Mouse (Mus musculus): ENCODE data around the gene Slc36a2. TPM values are rescaled to one million over a fixed set of nuclear protein-coding genes. Genes with fewer than 3 reads are reported as not detected.

The Slc36a2 gene
- 5.7 and 6.7 TPM in 2 replicates for polyA plus RNA-seq (2015; fragmentation: Nextera tagmentation; extraction: Ambion mirVana)

DNA sequence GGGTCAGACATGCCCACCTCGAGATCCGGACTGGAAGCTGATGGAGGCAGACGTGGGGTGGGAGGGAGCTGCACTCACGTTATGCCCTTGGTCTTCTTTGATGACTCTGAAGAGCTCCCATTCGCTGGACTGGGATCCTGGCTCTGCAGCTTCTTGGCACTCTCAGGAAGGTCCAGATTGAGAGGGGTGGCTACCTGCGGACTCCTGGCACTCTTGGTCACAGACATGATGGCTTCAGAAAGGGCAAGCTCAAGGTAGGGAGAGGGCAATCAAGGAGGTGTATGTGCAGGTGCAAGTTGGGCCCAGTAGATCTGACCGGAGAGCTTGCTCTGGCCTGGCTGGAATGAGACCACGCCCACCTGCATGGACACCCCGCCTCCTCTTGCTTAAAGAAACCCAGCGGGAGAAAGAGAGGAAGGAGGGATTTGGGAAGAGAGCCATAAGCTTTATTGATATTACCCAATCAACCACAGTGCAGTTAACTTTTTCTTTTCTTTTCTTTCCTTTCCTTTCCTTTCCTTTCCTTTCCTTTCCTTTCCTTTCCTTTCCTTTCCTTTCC lies at the start of gene Slc36a2:
TSS of gene Slc36a2 (minus strand) at position 345 of the 559 bp plus-strand sequence.
- H3K9ac ChIP-seq (replicated peaks): no peak within 1 kb of the TSS
- peak within 1 kb of the TSS; percentile 8; the same call in 1 of the 2 replicates for H3K4me3 ChIP-seq (ENCODE audit: low read depth, low read length)
- WGBS (ENCODE audit: insufficient replicate concordance): 33% methylated on average over 10 of the region's 10 CpGs
- H3K36me3 ChIP-seq (replicated peaks; ENCODE audit: insufficient read depth, low read length): no peaks in the 10 kb centered on the region
- no peaks in the 10 kb centered on the region for H3K9me3 ChIP-seq (ENCODE audit: low read length)
- peaks cover 3% of the 10 kb centered on the region; the same call in 1 of the 2 replicates for H3K27me3 ChIP-seq (ENCODE audit: insufficient read depth, low read length)
- ATAC-seq: peak; percentile 56; the same call in 1 of the 2 replicates
- H3K4me1 ChIP-seq (ENCODE audit: insufficient read depth): peaks cover 7% of the 10 kb centered on the region; the same call in 1 of the 2 replicates
- TF ChIP-seq EP300 (IDR thresholded peaks at IDR 0.05; ENCODE audit: low read depth): no peak
- no peak for TF ChIP-seq CTCF (IDR thresholded peaks at IDR 0.05; ENCODE audit: low read depth)
- DNase-seq: peak; percentile 57
- no peak within 1 kb of the TSS for H3K27ac ChIP-seq (ENCODE audit: low read depth)
- peak within 1 kb of the TSS; percentile 47 for H3K4me2 ChIP-seq (ENCODE audit: low read depth, low read length)

DNA sequence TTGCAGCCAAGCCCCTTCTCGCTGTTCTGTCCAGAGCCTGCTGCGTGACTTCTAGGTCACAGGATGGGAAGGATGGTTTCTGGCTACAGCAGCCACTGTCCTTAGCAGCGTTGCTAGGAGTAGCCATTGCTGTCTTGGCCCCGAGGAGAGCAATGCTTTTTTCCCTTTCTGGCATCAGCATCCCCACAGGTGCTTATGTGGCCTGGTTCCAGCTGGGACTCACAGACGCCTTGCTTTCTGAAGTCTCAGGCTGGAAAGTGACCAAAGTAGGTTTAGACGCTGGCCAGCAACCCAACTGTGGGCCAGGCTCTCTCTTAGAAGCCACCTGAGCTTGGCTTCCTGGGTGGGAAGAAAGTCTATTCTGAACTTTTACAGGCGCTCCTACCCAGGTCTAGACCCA lies 49.4 kb upstream of the Slc36a2 start:
- no peak overlapping the region for H3K9ac ChIP-seq (replicated peaks)
- no peak for ATAC-seq
- DNase-seq: no peak
- H3K9me3 ChIP-seq (ENCODE audit: low read length): no peaks in the 10 kb centered on the region
- no peaks in the 10 kb centered on the region for H3K27me3 ChIP-seq (ENCODE audit: insufficient read depth, low read length)
- TF ChIP-seq EP300 (IDR thresholded peaks at IDR 0.05; ENCODE audit: low read depth): no peak
- H3K36me3 ChIP-seq (replicated peaks; ENCODE audit: insufficient read depth, low read length): peaks cover 8% of the 10 kb centered on the region
- no peaks in the 10 kb centered on the region for H3K4me1 ChIP-seq (ENCODE audit: insufficient read depth)
- H3K4me3 ChIP-seq (ENCODE audit: low read depth, low read length): no peak overlapping the region
- WGBS (ENCODE audit: insufficient replicate concordance): 86% methylated on average over 7 of the region's 7 CpGs
- no peak overlapping the region for H3K4me2 ChIP-seq (ENCODE audit: low read depth, low read length)
- no peak overlapping the region for H3K27ac ChIP-seq (ENCODE audit: low read depth)

- Histone ChIP-seq H3K27me3 (ENCODE audit: insufficient read depth, low read length) (no peaks in the 10 kb centered on the region), H3K4me1 (ENCODE audit: insufficient read depth) (no peaks in the 10 kb centered on the region), H3K27ac (ENCODE audit: low read depth) (no peak overlapping the region), H3K36me3 (replicated peaks; ENCODE audit: insufficient read depth, low read length) (peaks cover 26% of the 10 kb centered on the region), H3K4me2 (ENCODE audit: low read depth, low read length) (no peak overlapping the region), H3K9ac (replicated peaks) (no peak overlapping the region), H3K4me3 (ENCODE audit: low read depth, low read length) (no peak overlapping the region), H3K9me3 (ENCODE audit: low read length) (no peaks in the 10 kb centered on the region)
- TF ChIP-seq EP300 (IDR thresholded peaks at IDR 0.05; ENCODE audit: low read depth) (no peak), CTCF (IDR thresholded peaks at IDR 0.05; ENCODE audit: low read depth) (no peak)
- DNase-seq (no peak), ATAC-seq (no peak)
- WGBS (ENCODE audit: insufficient replicate concordance): 54% methylated on average over 6 of the region's 6 CpGs
Measured at GRCm38 (mm10) chr11:55231034-55231433, 46.2 kb upstream of the Slc36a2 start.

DNA sequence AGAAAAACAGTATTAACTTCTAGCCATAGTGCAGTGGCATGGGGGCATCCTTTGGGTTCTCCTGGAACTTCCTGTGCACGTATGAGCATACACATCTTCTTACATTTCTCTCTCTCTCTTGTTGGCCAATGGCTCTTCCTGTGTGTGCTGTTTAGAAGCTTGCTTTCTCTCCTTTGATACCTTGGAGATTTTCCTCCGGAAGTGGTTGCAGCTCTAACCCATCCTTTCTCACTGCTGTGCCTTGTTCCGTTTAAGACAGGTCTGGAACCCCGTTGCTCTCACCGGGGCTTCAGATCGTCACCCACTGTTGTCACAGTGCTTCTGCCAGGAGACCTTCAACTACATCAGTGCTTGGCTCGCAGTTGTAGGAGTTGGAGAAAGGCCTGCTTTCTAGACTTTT lies 36.4 kb upstream of the Slc36a2 start:
- H3K27me3 ChIP-seq (ENCODE audit: insufficient read depth, low read length): no peaks in the 10 kb centered on the region
- H3K9me3 ChIP-seq (ENCODE audit: low read length): no peaks in the 10 kb centered on the region
- no peak overlapping the region for H3K27ac ChIP-seq (ENCODE audit: low read depth)
- no peak for TF ChIP-seq EP300 (IDR thresholded peaks at IDR 0.05; ENCODE audit: low read depth)
- no peak for TF ChIP-seq CTCF (IDR thresholded peaks at IDR 0.05; ENCODE audit: low read depth)
- no peak for ATAC-seq
- DNase-seq: no peak
- no peak overlapping the region for H3K4me3 ChIP-seq (ENCODE audit: low read depth, low read length)
- H3K4me2 ChIP-seq (ENCODE audit: low read depth, low read length): no peak overlapping the region
- WGBS (ENCODE audit: insufficient replicate concordance): 80% methylated on average over 7 of the region's 7 CpGs
- peaks cover 50% of the 10 kb centered on the region for H3K36me3 ChIP-seq (replicated peaks; ENCODE audit: insufficient read depth, low read length)
- H3K4me1 ChIP-seq (ENCODE audit: insufficient read depth): no peaks in the 10 kb centered on the region
- no peak overlapping the region for H3K9ac ChIP-seq (replicated peaks)

DNA sequence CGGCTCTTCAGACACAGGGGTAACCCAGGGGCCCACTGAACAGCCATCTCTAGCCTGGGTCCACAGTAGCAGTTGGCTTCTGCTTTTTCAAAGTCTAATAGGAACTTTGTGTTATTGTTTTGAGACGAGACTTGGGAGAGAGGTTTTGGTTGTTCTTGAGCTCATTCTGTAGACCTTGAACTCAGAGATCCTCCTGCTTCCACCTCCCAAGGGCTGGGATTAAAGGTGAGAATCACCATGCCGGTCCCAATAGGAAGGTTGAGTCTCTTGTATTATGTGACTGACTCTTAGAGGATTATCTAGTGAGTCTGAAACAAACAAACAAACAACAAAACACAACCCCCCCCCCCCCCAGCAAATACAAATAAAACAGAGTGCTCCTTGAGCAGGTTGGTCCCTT lies 33.6 kb upstream of the Slc36a2 start:
- Histone ChIP-seq H3K4me3 (ENCODE audit: low read depth, low read length) (no peak overlapping the region), H3K36me3 (replicated peaks; ENCODE audit: insufficient read depth, low read length) (peaks cover 33% of the 10 kb centered on the region), H3K27me3 (ENCODE audit: insufficient read depth, low read length) (no peaks in the 10 kb centered on the region), H3K27ac (ENCODE audit: low read depth) (peak overlapping the region; percentile 12; the same call in 1 of the 2 replicates), H3K4me1 (ENCODE audit: insufficient read depth) (peaks cover 16% of the 10 kb centered on the region), H3K9ac (replicated peaks) (no peak overlapping the region; the same call in 1 of the 2 replicates), H3K4me2 (ENCODE audit: low read depth, low read length) (no peak overlapping the region), H3K9me3 (ENCODE audit: low read length) (no peaks in the 10 kb centered on the region)
- 61% methylated on average over 3 of the region's 3 CpGs for WGBS (ENCODE audit: insufficient replicate concordance)
- TF ChIP-seq CTCF (IDR thresholded peaks at IDR 0.05; ENCODE audit: low read depth) (no peak), EP300 (IDR thresholded peaks at IDR 0.05; ENCODE audit: low read depth) (no peak)
- no peak for ATAC-seq
- DNase-seq: no peak

GRCm38 (mm10) chr11:55217880-55218279 lies 33.0 kb upstream of the Slc36a2 start:
- Histone ChIP-seq H3K4me1 (ENCODE audit: insufficient read depth) (peaks cover 18% of the 10 kb centered on the region), H3K9me3 (ENCODE audit: low read length) (no peaks in the 10 kb centered on the region), H3K4me3 (ENCODE audit: low read depth, low read length) (no peak overlapping the region), H3K9ac (replicated peaks) (no peak overlapping the region; the same call in 1 of the 2 replicates), H3K4me2 (ENCODE audit: low read depth, low read length) (no peak overlapping the region), H3K36me3 (replicated peaks; ENCODE audit: insufficient read depth, low read length) (peaks cover 28% of the 10 kb centered on the region), H3K27ac (ENCODE audit: low read depth) (peak overlapping the region; percentile 12; the same call in 1 of the 2 replicates), H3K27me3 (ENCODE audit: insufficient read depth, low read length) (no peaks in the 10 kb centered on the region)
- 79% methylated on average over 7 of the region's 7 CpGs for WGBS (ENCODE audit: insufficient replicate concordance)
- peak; percentile 50; the same call in 1 of the 2 replicates for ATAC-seq
- TF ChIP-seq CTCF (IDR thresholded peaks at IDR 0.05; ENCODE audit: low read depth): no peak
- no peak for TF ChIP-seq EP300 (IDR thresholded peaks at IDR 0.05; ENCODE audit: low read depth)
- DNase-seq: no peak

Data from liver, postnatal 0 days (tissue).